ENCODE assay signal across 10 mouse cellular contexts in genomic region chr2:104774763-104775162, GRCm38 (mm10). TPM values are rescaled to one million over a fixed set of nuclear protein-coding genes. Genes with fewer than 3 reads are reported as not detected.
A peak's percentile ranks its signal among the peaks of the same experiment; 100 is the strongest.
DNase-seq lines count a peak whose midpoint lies in the region; ATAC-seq and TF ChIP-seq lines count a peak whose summit lies in the region.
"Had no signal": no experiment of that assay in that cellular context is flagged by ENCODE, and none has a peak within 500 bp of the region (broad histone marks: within the 10 kb centered on the region; RNA-seq: fewer than 3 reads in every experiment).

No protein-coding gene starts in this region.

- no peak for TF ChIP-seq POLR2A in brain, embryonic 14.5 days (IDR thresholded peaks at IDR 0.05; ENCODE audit: borderline replicate concordance, extremely low read depth, insufficient read depth, insufficient read length, poor library complexity, severe bottlenecking)

- H3K36me3 ChIP-seq in forebrain, postnatal 0 days (ENCODE audit: insufficient read depth), result peaks cover 34% of the 10 kb centered on the region
- H3K36me3 ChIP-seq in forebrain, embryonic 13.5 days (ENCODE audit: poor library complexity, severe bottlenecking), result peaks cover 65% of the 10 kb centered on the region
- peaks cover 3% of the 10 kb centered on the region for H3K36me3 ChIP-seq in liver, embryonic 14.5 days (replicated peaks; ENCODE audit: control insufficient read depth, insufficient read depth, low read depth)

- H3K4me1 ChIP-seq in forebrain, postnatal 0 days (ENCODE audit: insufficient read depth), result no peaks in the 10 kb centered on the region
- H3K4me1 ChIP-seq in forebrain, embryonic 13.5 days, result no peaks in the 10 kb centered on the region
- no peaks in the 10 kb centered on the region for H3K4me1 ChIP-seq in liver, embryonic 14.5 days (replicated peaks; ENCODE audit: control insufficient read depth in 2 of 2, insufficient read depth in 2 of 2, low read length in 1 of 2)
- H3K4me1 ChIP-seq: limb, embryonic 13.5 days had no signal

- no peak overlapping the region for H3K4me3 ChIP-seq in forebrain, postnatal 0 days (ENCODE audit: low read depth, low read length)
- H3K4me3 ChIP-seq in forebrain, embryonic 13.5 days, result no peak overlapping the region
- H3K4me3 ChIP-seq in liver, embryonic 14.5 days (ENCODE audit: insufficient read depth in 1 of 2, low read depth in 2 of 2, low read length in 2 of 2), result no peak overlapping the region
- H3K4me3 ChIP-seq: limb, embryonic 13.5 days had no signal

- H3K4me2 ChIP-seq in forebrain, postnatal 0 days (ENCODE audit: low read depth), result no peak overlapping the region
- no peak overlapping the region for H3K4me2 ChIP-seq in forebrain, embryonic 13.5 days
- H3K4me2 ChIP-seq in liver, embryonic 14.5 days (ENCODE audit: low read depth), result no peak overlapping the region
- H3K4me2 ChIP-seq: limb, embryonic 13.5 days had no signal

- TF ChIP-seq EP300 in liver, embryonic 14.5 days (IDR thresholded peaks at IDR 0.05; ENCODE audit: low read depth), result no peak

- H3K9me3 ChIP-seq in forebrain, postnatal 0 days (ENCODE audit: low read length), result no peaks in the 10 kb centered on the region
- no peaks in the 10 kb centered on the region for H3K9me3 ChIP-seq in forebrain, embryonic 13.5 days (replicated peaks)
- H3K9me3 ChIP-seq in liver, embryonic 14.5 days (ENCODE audit: control insufficient read depth, low read length), result no peaks in the 10 kb centered on the region
- H3K9me3 ChIP-seq: limb, embryonic 13.5 days had no signal

- no peaks in the 10 kb centered on the region for H3K27me3 ChIP-seq in forebrain, postnatal 0 days (ENCODE audit: insufficient read depth, low read length)
- H3K27me3 ChIP-seq in forebrain, embryonic 13.5 days, result no peaks in the 10 kb centered on the region
- H3K27me3 ChIP-seq in liver, embryonic 14.5 days (ENCODE audit: control insufficient read depth, insufficient read depth, low read length), result no peaks in the 10 kb centered on the region
- H3K27me3 ChIP-seq: limb, embryonic 13.5 days had no signal

- peak; percentile 31 for DNase-seq in forebrain, postnatal 0 days
- no peak for DNase-seq in liver, embryonic 14.5 days (ENCODE audit: low read depth in 3 of 3, low spot score in 3 of 3)
- DNase-seq in liver, result no peak
- peak; percentile 75 for DNase-seq in brain, embryonic 14.5 days (ENCODE audit: low read depth)
- peak; percentile 15 for DNase-seq in mesoderm, embryonic 11.5 days (ENCODE audit: low read depth, low spot score)
- no peak for DNase-seq in adrenal gland, postnatal 25 days
- DNase-seq in urinary bladder, postnatal 4 days (ENCODE audit: low spot score in 2 of 2), result no peak

- ATAC-seq in forebrain, postnatal 0 days, result no peak
- no peak for ATAC-seq in forebrain, embryonic 13.5 days
- no peak for ATAC-seq in liver, embryonic 14.5 days (ENCODE audit: insufficient read depth)

- WGBS in forebrain, postnatal 0 days, result 91% methylated on average over 1 of the region's 1 CpGs
- 95% methylated on average over 1 of the region's 1 CpGs for WGBS in forebrain, embryonic 13.5 days
- WGBS in liver, embryonic 14.5 days (ENCODE audit: insufficient replicate concordance), result 70% methylated on average over 1 of the region's 1 CpGs

- no peak overlapping the region for H3K9ac ChIP-seq in forebrain, postnatal 0 days
- H3K9ac ChIP-seq in forebrain, embryonic 13.5 days, result no peak overlapping the region
- no peak overlapping the region for H3K9ac ChIP-seq in liver, embryonic 14.5 days (replicated peaks)
- H3K9ac ChIP-seq: limb, embryonic 13.5 days had no signal

- TF ChIP-seq CTCF in forebrain, postnatal 0 days (IDR thresholded peaks at IDR 0.05; ENCODE audit: low read depth), result peak; percentile 74
- peak; percentile 50 for TF ChIP-seq CTCF in liver, embryonic 14.5 days (IDR thresholded peaks at IDR 0.05; ENCODE audit: low read depth)
- TF ChIP-seq CTCF in brain, embryonic 14.5 days (IDR thresholded peaks at IDR 0.05; ENCODE audit: borderline replicate concordance, extremely low read depth, insufficient read depth, insufficient read length), result no peak

- H3K27ac ChIP-seq in forebrain, postnatal 0 days (ENCODE audit: low read depth, low read length), result no peak overlapping the region
- no peak overlapping the region for H3K27ac ChIP-seq in forebrain, embryonic 13.5 days
- no peak overlapping the region for H3K27ac ChIP-seq in liver, embryonic 14.5 days
- H3K27ac ChIP-seq: limb, embryonic 13.5 days had no signal

RNA-seq across cellular contexts. Expression of gene Depdc7, which starts 32.1 kb away (rescaled TPM):
- total RNA-seq in forebrain, postnatal 0 days (2014; rRNA removed), result 0.90 and 1.3 TPM in 2 replicates
- 0.70 and 0.82 TPM in 2 replicates for polyA plus RNA-seq in forebrain, postnatal 0 days (2015; fragmentation: Nextera tagmentation; extraction: Ambion mirVana)
- 5.1 TPM in 2 replicates for polyA plus RNA-seq in forebrain, embryonic 13.5 days (2015; fragmentation: Nextera tagmentation; extraction: Ambion mirVana)
- 3.9 and 5.7 TPM in 2 replicates for polyA plus RNA-seq in liver, embryonic 14.5 days (2012; rRNA removed)
- 9.5 and 9.8 TPM in 2 replicates for polyA plus RNA-seq in liver, embryonic 14.5 days (2014; fragmentation: Nextera tagmentation; extraction: Ambion mirVana)
- 1.6 and 2.2 TPM in 2 replicates for polyA plus RNA-seq in brain, embryonic 14.5 days (2012; rRNA removed)
- total RNA-seq in adrenal gland, postnatal 25 days (2021), result 2.2 TPM in 2 replicates

RNA-seq across cellular contexts. Expression of gene Qser1, which starts 41.8 kb away (rescaled TPM):
- 10.8 and 14.1 TPM in 2 replicates for total RNA-seq in forebrain, postnatal 0 days (2014; rRNA removed)
- 2.4 and 3.4 TPM in 2 replicates for polyA plus RNA-seq in forebrain, postnatal 0 days (2015; fragmentation: Nextera tagmentation; extraction: Ambion mirVana)
- 12.6 and 12.7 TPM in 2 replicates for polyA plus RNA-seq in forebrain, embryonic 13.5 days (2015; fragmentation: Nextera tagmentation; extraction: Ambion mirVana)
- 2.0 and 2.7 TPM in 2 replicates for polyA plus RNA-seq in liver, embryonic 14.5 days (2012; rRNA removed)
- 2.4 and 3.0 TPM in 2 replicates for polyA plus RNA-seq in liver, embryonic 14.5 days (2014; fragmentation: Nextera tagmentation; extraction: Ambion mirVana)
- polyA plus RNA-seq in brain, embryonic 14.5 days (2012; rRNA removed), result 20.4 and 21.9 TPM in 2 replicates
- total RNA-seq in adrenal gland, postnatal 25 days (2021), result 29.0 and 29.6 TPM in 2 replicates

RNA-seq across cellular contexts. Expression of gene Pin1rt1, which starts 58.6 kb away (rescaled TPM):
- total RNA-seq in forebrain, postnatal 0 days (2014; rRNA removed), result not detected in 2 replicates
- not detected in 2 replicates for polyA plus RNA-seq in forebrain, postnatal 0 days (2015; fragmentation: Nextera tagmentation; extraction: Ambion mirVana)
- polyA plus RNA-seq in forebrain, embryonic 13.5 days (2015; fragmentation: Nextera tagmentation; extraction: Ambion mirVana), result not detected in 2 replicates
- polyA plus RNA-seq in liver, embryonic 14.5 days (2012; rRNA removed), result not detected in 2 replicates
- not detected in 2 replicates for polyA plus RNA-seq in liver, embryonic 14.5 days (2014; fragmentation: Nextera tagmentation; extraction: Ambion mirVana)
- polyA plus RNA-seq in brain, embryonic 14.5 days (2012; rRNA removed), result 0.08 TPM in 1 of 2 replicates, not detected in the other
- total RNA-seq in adrenal gland, postnatal 25 days (2021), result not detected in 2 replicates
- total RNA-seq: heart, adult 18-20 months had no signal

Comparison
In these comparisons a context has a peak if more than half of its experiments do, and no peak if none do; other contexts are left out.
1. DNase-seq: peak in forebrain, postnatal 0 days (single experiment), brain, embryonic 14.5 days (single experiment) and mesoderm, embryonic 11.5 days (single experiment); none in liver, embryonic 14.5 days (0 of 3), liver (single experiment), adrenal gland, postnatal 25 days (single experiment) and urinary bladder, postnatal 4 days (0 of 2).